Mouse (Mus musculus): ENCODE data around the gene Mgmt.

DNA sequence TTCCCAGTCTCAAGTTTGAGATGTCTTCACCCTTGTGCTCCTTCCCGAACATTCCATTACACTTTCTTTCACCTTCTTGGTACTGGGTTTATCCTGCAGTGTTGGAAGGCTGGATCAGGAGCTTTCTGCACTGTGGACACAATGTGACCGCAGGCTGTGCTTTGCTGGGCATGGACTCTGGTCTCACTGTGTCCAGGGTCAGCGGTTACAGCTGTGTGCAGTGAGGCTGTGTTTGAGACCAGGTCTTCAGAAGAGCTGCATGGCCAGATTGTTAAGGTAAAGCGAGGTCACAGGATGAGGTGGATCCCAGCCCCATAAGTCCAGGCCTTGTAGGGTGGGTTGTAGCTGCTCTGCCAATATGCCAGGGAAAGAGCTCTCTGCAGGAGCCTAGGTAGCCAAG lies 18.5 kb downstream of the Mgmt start:
- TF ChIP-seq USF2 (IDR thresholded peaks at IDR 0.05; ENCODE audit: borderline replicate concordance in 1 of 2, insufficient read depth in 1 of 2, low read depth in 1 of 2, low read length in 2 of 2) (no peak), SMC3 (IDR thresholded peaks at IDR 0.05; ENCODE audit: low read depth, low read length) (no peak), MAX (IDR thresholded peaks at IDR 0.05; ENCODE audit: low read length) (no peak), CTCF (IDR thresholded peaks at IDR 0.05 in 2 of 3, conservative IDR thresholded peaks at IDR 0.05 in 1 of 3; ENCODE audit: control insufficient read depth in 1 of 3, insufficient read depth in 1 of 3, low read depth in 2 of 3, low read length in 3 of 3, poor library complexity in 1 of 3, severe bottlenecking in 1 of 3) (no peak), ELF1 (IDR thresholded peaks at IDR 0.05; ENCODE audit: low read depth, low read length) (no peak), GABPA (IDR thresholded peaks at IDR 0.05; ENCODE audit: low read depth, low read length) (no peak), EP300 (IDR thresholded peaks at IDR 0.05; ENCODE audit: low read depth in 1 of 2, low read length in 2 of 2) (no peak), GATA1 (IDR thresholded peaks at IDR 0.05; ENCODE audit: low read depth, low read length) (no peak)
